Mouse (Mus musculus): ENCODE results near the gene Nck1.

DNA sequence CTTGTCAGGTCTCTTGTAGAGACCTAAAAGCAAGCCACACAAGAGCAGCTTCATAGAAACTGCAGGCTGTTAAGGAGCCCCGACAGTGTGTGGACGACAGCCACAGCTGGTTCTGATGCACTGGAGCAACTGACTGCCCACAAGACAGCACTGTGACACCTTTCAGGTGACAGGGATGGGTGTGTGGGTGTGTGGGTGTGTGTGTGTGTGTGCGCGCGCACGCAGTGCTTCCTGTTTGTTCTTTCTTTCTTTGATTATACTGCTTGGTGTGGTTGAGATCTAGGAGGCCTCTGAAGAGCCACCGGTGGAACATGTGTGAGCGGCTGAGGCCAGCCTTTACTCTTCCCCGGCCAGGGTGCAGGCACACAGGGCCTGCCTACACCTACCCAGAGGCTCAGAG, 85.7 kb downstream of the Nck1 start:
- no peak for TF ChIP-seq ZC3H11A (IDR thresholded peaks at IDR 0.05; ENCODE audit: borderline replicate concordance, low read depth, low read length)
- no peak for TF ChIP-seq MAFK (IDR thresholded peaks at IDR 0.05; ENCODE audit: insufficient read depth, low read depth, low read length)
- no peak for TF ChIP-seq ZNF384 (IDR thresholded peaks at IDR 0.05; ENCODE audit: low read depth, low read length)
- TF ChIP-seq HCFC1 (IDR thresholded peaks at IDR 0.05; ENCODE audit: borderline replicate concordance, insufficient read depth, low read length): no peak

Data from ES-E14 (cell line).